Mouse (Mus musculus): ENCODE data around the gene Apoc3.

- TF ChIP-seq POLR2A (IDR thresholded peaks at IDR 0.05; ENCODE audit: borderline replicate concordance, extremely low read depth, low read depth, low read length) (no peak), CTCF (IDR thresholded peaks at IDR 0.05; ENCODE audit: insufficient read depth, low read length) (no peak)
These were observed 50.9 kb downstream of the Apoc3 start for GRCm38 (mm10) chr9:46184542-46184941.

Data from lung, adult 2 months (tissue).